Mouse (Mus musculus) intestine, embryonic 15.5 days (tissue): ENCODE measurements around the gene Pth1r. TPM values are rescaled to one million over a fixed set of nuclear protein-coding genes. Genes with fewer than 3 reads are reported as not detected.

ENCODE experiments used
- ATAC-seq: fragments of 200-750 bp; cut with Nextera tagmentation; 2 replicates; pipeline ENCODE4 v1.8.0; 2017; ENCODE audit warnings: moderate TSS enrichment, moderate library complexity
- H3K27ac ChIP-seq: fragments of 300-500 bp; sonication (generic); 2 replicates; pipeline ENCODE4 v1.5.1; 2015; ENCODE audit warnings: mild to moderate bottlenecking, inconsistent platforms
- H3K27me3 ChIP-seq: fragments of 300-500 bp; sonication (generic); replicated peaks from 2 replicates; pipeline ENCODE4 v1.6.1; 2015; ENCODE audit warnings: inconsistent platforms
- H3K36me3 ChIP-seq: fragments of 300-500 bp; sonication (generic); 2 replicates; pipeline ENCODE4 v1.6.1; 2015; ENCODE audit warnings: inconsistent platforms
- H3K4me1 ChIP-seq: fragments of 300-500 bp; sonication (generic); replicated peaks from 2 replicates; pipeline ENCODE4 v1.6.1; 2015; ENCODE audit warnings: inconsistent platforms
- H3K4me2 ChIP-seq: fragments of 300-500 bp; sonication (generic); replicated peaks from 2 replicates; pipeline ENCODE4 v1.6.1; 2015; ENCODE audit warnings: mild to moderate bottlenecking, inconsistent platforms
- H3K4me3 ChIP-seq: fragments of 300-500 bp; sonication (generic); replicated peaks from 2 replicates; pipeline ENCODE4 v1.5.1; 2015; ENCODE audit warnings: inconsistent platforms
- H3K9ac ChIP-seq: fragments of 300-500 bp; sonication (generic); 2 replicates; pipeline ENCODE4 v1.6.1; 2015; ENCODE audit warnings: inconsistent platforms
- H3K9me3 ChIP-seq: fragments of 300-500 bp; sonication (generic); 2 replicates; pipeline ENCODE4 v1.6.1; 2016; ENCODE audit warnings: inconsistent platforms
- WGBS: fragments of 180-500 bp; shearing (Covaris S2); methylation state at CpG from one replicate; pipeline ENCODE4 v1.1.7; 2015; 5-methylcytosine and 5-hydroxymethylcytosine counted together
- polyA plus RNA-seq: library from polyadenylated mRNA; unstranded; fragments of >200 nt; fragmentation: Nextera tagmentation; extraction: Ambion mirVana; gene quantifications from 2 replicates; pipeline ENCODE4 v1.2.1, GENCODE M21; 2015

Pth1r gene
- polyA plus RNA-seq, 1 experiment from 2014 or later, result 21.6 TPM

- peaks cover 31% of the 10 kb centered on the region for H3K4me1 ChIP-seq
- H3K4me2 ChIP-seq, result no peak overlapping the region
- H3K27ac ChIP-seq, result no peak overlapping the region
- ATAC-seq, result no peak
- H3K9me3 ChIP-seq, result no peaks in the 10 kb centered on the region
- no peak overlapping the region for H3K4me3 ChIP-seq
- H3K9ac ChIP-seq, result no peak overlapping the region
- H3K36me3 ChIP-seq, result no peaks in the 10 kb centered on the region
- peaks cover 18% of the 10 kb centered on the region for H3K27me3 ChIP-seq
- 39% methylated on average over 5 of the region's 5 CpGs for WGBS
These were observed 1.2 kb downstream of the Pth1r start for GRCm38 (mm10) chr9:110745752-110746151.

- Histone ChIP-seq H3K36me3 (no peaks in the 10 kb centered on the region), H3K4me1 (peaks cover 31% of the 10 kb centered on the region), H3K27ac (peak overlapping the region; percentile 85), H3K27me3 (peaks cover 18% of the 10 kb centered on the region), H3K9ac (peak overlapping the region; percentile 74), H3K9me3 (no peaks in the 10 kb centered on the region), H3K4me3 (peak overlapping the region; percentile 70), H3K4me2 (peak overlapping the region; percentile 96)
- ATAC-seq, result peak; percentile 43
- 3% methylated on average over 51 of the region's 63 CpGs for WGBS
These were observed 3.3 kb downstream of the Pth1r start for GRCm38 (mm10) chr9:110743456-110744323.

GRCm38 (mm10) chr9:110742951-110743455, 3.9 kb downstream of the Pth1r start:
- Histone ChIP-seq H3K4me2 (peak overlapping the region; percentile 96), H3K4me3 (peak overlapping the region; percentile 70), H3K27me3 (peaks cover 18% of the 10 kb centered on the region), H3K9ac (peak overlapping the region; percentile 74), H3K9me3 (no peaks in the 10 kb centered on the region), H3K4me1 (peaks cover 31% of the 10 kb centered on the region), H3K27ac (peak overlapping the region; percentile 85), H3K36me3 (no peaks in the 10 kb centered on the region)
- ATAC-seq, result peak; percentile 37
- under 1% methylated on average over 49 of the region's 49 CpGs for WGBS

GRCm38 (mm10) chr9:110742295-110742950, 4.5 kb downstream of the Pth1r start:
- peak; percentile 74 for ATAC-seq
- H3K4me3 ChIP-seq, result peak overlapping the region; percentile 70
- peak overlapping the region; percentile 85 for H3K27ac ChIP-seq
- no peaks in the 10 kb centered on the region for H3K9me3 ChIP-seq
- H3K27me3 ChIP-seq, result peaks cover 18% of the 10 kb centered on the region
- WGBS, result under 1% methylated on average over 67 of the region's 71 CpGs
- peak overlapping the region; percentile 96 for H3K4me2 ChIP-seq
- peaks cover 31% of the 10 kb centered on the region for H3K4me1 ChIP-seq
- H3K36me3 ChIP-seq, result no peaks in the 10 kb centered on the region
- H3K9ac ChIP-seq, result peak overlapping the region; percentile 74

- no peaks in the 10 kb centered on the region for H3K36me3 ChIP-seq
- H3K9ac ChIP-seq, result peak within 1 kb of the TSS; percentile 74
- no peak for ATAC-seq
- peaks cover 29% of the 10 kb centered on the region for H3K4me1 ChIP-seq
- H3K27ac ChIP-seq, result peak within 1 kb of the TSS; percentile 85
- WGBS, result 6% methylated on average over 17 of the region's 17 CpGs
- peak within 1 kb of the TSS; percentile 96 for H3K4me2 ChIP-seq
- H3K9me3 ChIP-seq, result no peaks in the 10 kb centered on the region
- H3K27me3 ChIP-seq, result peaks cover 18% of the 10 kb centered on the region
- H3K4me3 ChIP-seq, result peak within 1 kb of the TSS; percentile 70
These were observed 5.1 kb downstream of the Pth1r start, which contains the start of gene Myl3 for GRCm38 (mm10) chr9:110741711-110742294. Gene Myl3 (plus strand): TSS chr9:110741861.

- Histone ChIP-seq H3K9ac (no peak overlapping the region), H3K27me3 (peaks cover 11% of the 10 kb centered on the region)
- WGBS, result 80% methylated on average over 7 of the region's 7 CpGs
These were observed 7.0 kb downstream of the Pth1r start for GRCm38 (mm10) chr9:110739961-110740360.

GRCm38 (mm10) chr9:110738054-110738453, 8.9 kb downstream of the Pth1r start:
- Histone ChIP-seq H3K36me3 (no peaks in the 10 kb centered on the region), H3K27me3 (0 out of 2 replicates have a peak, but pooled peaks cover 3% of the 10 kb centered on the region), H3K4me3 (no peak overlapping the region), H3K9me3 (no peaks in the 10 kb centered on the region), H3K4me1 (peaks cover 42% of the 10 kb centered on the region), H3K27ac (no peak overlapping the region), H3K4me2 (no peak overlapping the region), H3K9ac (no peak overlapping the region)
- WGBS, result 30% methylated on average over 1 of the region's 1 CpGs
- no peak for ATAC-seq

More at GRCm38 (mm10) chr9:110739961-110740360, 7.0 kb downstream of the Pth1r start:
- Histone ChIP-seq H3K4me2 (no peak overlapping the region), H3K9me3 (no peaks in the 10 kb centered on the region), H3K4me1 (peaks cover 33% of the 10 kb centered on the region), H3K27ac (no peak overlapping the region), H3K36me3 (no peaks in the 10 kb centered on the region), H3K4me3 (no peak overlapping the region)
- no peak for ATAC-seq

- Histone ChIP-seq H3K4me1 (peaks cover 45% of the 10 kb centered on the region), H3K4me3 (no peak overlapping the region), H3K27me3 (no peaks in the 10 kb centered on the region), H3K9ac (no peak overlapping the region), H3K4me2 (no peak overlapping the region), H3K27ac (no peak overlapping the region), H3K9me3 (no peaks in the 10 kb centered on the region), H3K36me3 (no peaks in the 10 kb centered on the region)
- ATAC-seq, result no peak
- WGBS, result 48% methylated on average over 9 of the region's 9 CpGs
These were observed 10.6 kb downstream of the Pth1r start for GRCm38 (mm10) chr9:110736362-110736761.

- H3K4me1 ChIP-seq, result peaks cover 38% of the 10 kb centered on the region
- no peaks in the 10 kb centered on the region for H3K27me3 ChIP-seq
- H3K9ac ChIP-seq, result no peak overlapping the region
- WGBS, result 76% methylated on average over 7 of the region's 7 CpGs
- no peak overlapping the region for H3K27ac ChIP-seq
- no peaks in the 10 kb centered on the region for H3K36me3 ChIP-seq
- no peak overlapping the region for H3K4me3 ChIP-seq
- H3K4me2 ChIP-seq, result no peak overlapping the region
- H3K9me3 ChIP-seq, result no peaks in the 10 kb centered on the region
- no peak for ATAC-seq
These were observed 12.8 kb downstream of the Pth1r start for GRCm38 (mm10) chr9:110734154-110734553.

GRCm38 (mm10) chr9:110733102-110733501, 13.8 kb downstream of the Pth1r start:
- Histone ChIP-seq H3K27ac (peak overlapping the region; percentile 61; the same call in 1 of the 2 replicates), H3K9ac (peak overlapping the region; percentile 26), H3K4me1 (peaks cover 38% of the 10 kb centered on the region), H3K9me3 (no peaks in the 10 kb centered on the region), H3K36me3 (no peaks in the 10 kb centered on the region), H3K4me3 (peak overlapping the region; percentile 32), H3K4me2 (peak overlapping the region; percentile 72), H3K27me3 (no peaks in the 10 kb centered on the region)
- peak; percentile 37; the same call in 1 of the 2 replicates for ATAC-seq
- WGBS, result 8% methylated on average over 8 of the region's 8 CpGs

- H3K4me3 ChIP-seq, result peak overlapping the region; percentile 32
- no peaks in the 10 kb centered on the region for H3K9me3 ChIP-seq
- peak overlapping the region; percentile 72 for H3K4me2 ChIP-seq
- H3K4me1 ChIP-seq, result peaks cover 38% of the 10 kb centered on the region
- peak overlapping the region; percentile 26; the same call in 1 of the 2 replicates for H3K9ac ChIP-seq
- no peaks in the 10 kb centered on the region for H3K36me3 ChIP-seq
- no peaks in the 10 kb centered on the region for H3K27me3 ChIP-seq
- H3K27ac ChIP-seq, result peak overlapping the region; percentile 61; the same call in 1 of the 2 replicates
- ATAC-seq, result peak; percentile 95
- WGBS, result under 1% methylated on average over 26 of the region's 26 CpGs
These were observed 14.3 kb downstream of the Pth1r start for GRCm38 (mm10) chr9:110732623-110733022.

- H3K36me3 ChIP-seq, result no peaks in the 10 kb centered on the region
- H3K9me3 ChIP-seq, result no peaks in the 10 kb centered on the region
- H3K4me1 ChIP-seq, result peaks cover 38% of the 10 kb centered on the region
- no peak overlapping the region for H3K4me2 ChIP-seq
- WGBS, result 50% methylated on average over 4 of the region's 4 CpGs
- no peak overlapping the region for H3K27ac ChIP-seq
- no peak for ATAC-seq
- H3K27me3 ChIP-seq, result no peaks in the 10 kb centered on the region
- H3K9ac ChIP-seq, result no peak overlapping the region
- H3K4me3 ChIP-seq, result no peak overlapping the region
These were observed 15.1 kb downstream of the Pth1r start for GRCm38 (mm10) chr9:110731859-110732258.
